Mouse (Mus musculus) embryonic facial prominence, embryonic 12.5 days (tissue): ENCODE measurements around the gene Stk40. TPM values are rescaled to one million over a fixed set of nuclear protein-coding genes. Genes with fewer than 3 reads are reported as not detected.
"Not testable (repeated sequence)": the region's sequence is repeated elsewhere in the genome, so short reads cannot be mapped to it uniquely, and the experiment has no call there.

Experiments
- ATAC-seq: fragments of 200-750 bp; cut with Nextera tagmentation; 2 replicates; pipeline ENCODE4 v1.8.0; 2017; ENCODE audit not compliant: insufficient number of reproducible peaks, insufficient read depth, low FRiP score, low TSS enrichment
- H3K27ac ChIP-seq: fragments of 300-500 bp; sonication (generic); 2 replicates; pipeline ENCODE4 v1.5.1; 2016; ENCODE audit warnings: mild to moderate bottlenecking
- H3K27me3 ChIP-seq: fragments of 300-500 bp; sonication (generic); 2 replicates; pipeline ENCODE4 v1.6.1; 2016; ENCODE audit warnings: mild to moderate bottlenecking, moderate library complexity
- H3K36me3 ChIP-seq: fragments of 300-500 bp; sonication (generic); 2 replicates; pipeline ENCODE4 v1.6.1; 2016; ENCODE audit warnings: mild to moderate bottlenecking
- H3K4me1 ChIP-seq: fragments of 300-500 bp; sonication (generic); 2 replicates; pipeline ENCODE4 v1.6.1; 2016
- H3K4me2 ChIP-seq: fragments of 300-500 bp; sonication (generic); replicated peaks from 2 replicates; pipeline ENCODE4 v1.6.1; 2016; ENCODE audit warnings: mild to moderate bottlenecking, moderate library complexity
- H3K4me3 ChIP-seq: fragments of 300-500 bp; sonication (generic); 2 replicates; pipeline ENCODE4 v1.5.1; 2016; ENCODE audit warnings: mild to moderate bottlenecking
- H3K9ac ChIP-seq: fragments of 300-500 bp; sonication (generic); 2 replicates; pipeline ENCODE4 v1.6.1; 2016; ENCODE audit warnings: mild to moderate bottlenecking, moderate library complexity
- H3K9me3 ChIP-seq: fragments of 300-500 bp; sonication (generic); 2 replicates; pipeline ENCODE4 v1.6.1; 2016; ENCODE audit warnings: mild to moderate bottlenecking, moderate library complexity
- WGBS: fragments of 180-500 bp; shearing (Covaris S2); methylation state at CpG from one replicate; pipeline ENCODE4 v1.1.7; 2016; 5-methylcytosine and 5-hydroxymethylcytosine counted together
- polyA plus RNA-seq: library from polyadenylated mRNA; unstranded; fragments of >200 nt; fragmentation: Nextera tagmentation; extraction: Ambion mirVana; gene quantifications from 2 replicates; pipeline ENCODE4 v1.2.1, GENCODE M21; 2016

The Stk40 gene
- polyA plus RNA-seq, 1 experiment from 2014 or later: 48.0 TPM

GRCm38 (mm10) chr4:126083021-126083420 is 20.7 kb upstream of the Stk40 start:
- no peaks in the 10 kb centered on the region for H3K9me3 ChIP-seq
- 0 out of 2 replicates have a peak, but pooled peaks cover 4% of the 10 kb centered on the region for H3K4me1 ChIP-seq
- H3K36me3 ChIP-seq: peaks cover 7% of the 10 kb centered on the region; the same call in 1 of the 2 replicates
- H3K27ac ChIP-seq: no peak overlapping the region
- ATAC-seq: no peak
- no peak overlapping the region for H3K9ac ChIP-seq
- 91% methylated on average over 9 of the region's 9 CpGs for WGBS
- no peaks in the 10 kb centered on the region for H3K27me3 ChIP-seq
- no peak overlapping the region for H3K4me3 ChIP-seq
- no peak overlapping the region for H3K4me2 ChIP-seq

GRCm38 (mm10) chr4:126084382-126084781 is 19.4 kb upstream of the Stk40 start:
- Histone ChIP-seq H3K36me3 (peaks cover 7% of the 10 kb centered on the region; the same call in 1 of the 2 replicates), H3K4me3 (no peak overlapping the region), H3K27me3 (no peaks in the 10 kb centered on the region), H3K4me1 (0 out of 2 replicates have a peak, but pooled peaks cover 4% of the 10 kb centered on the region), H3K9ac (no peak overlapping the region), H3K9me3 (no peaks in the 10 kb centered on the region), H3K27ac (no peak overlapping the region), H3K4me2 (no peak overlapping the region)
- ATAC-seq: no peak
- 67% methylated on average over 8 of the region's 8 CpGs for WGBS

GRCm38 (mm10) chr4:126085996-126086576 is 17.7 kb upstream of the Stk40 start:
- Histone ChIP-seq H3K4me2 (no peak overlapping the region), H3K9ac (no peak overlapping the region), H3K36me3 (peaks cover 7% of the 10 kb centered on the region; the same call in 1 of the 2 replicates), H3K27ac (peak overlapping the region; percentile 36; the same call in 1 of the 2 replicates), H3K27me3 (no peaks in the 10 kb centered on the region), H3K4me3 (no peak overlapping the region), H3K9me3 (no peaks in the 10 kb centered on the region), H3K4me1 (0 out of 2 replicates have a peak, but pooled peaks cover 4% of the 10 kb centered on the region)
- peak; percentile 77; the same call in 1 of the 2 replicates for ATAC-seq
- WGBS: 27% methylated on average over 7 of the region's 7 CpGs

GRCm38 (mm10) chr4:126090101-126090847 is 13.5 kb upstream of the Stk40 start:
- H3K4me3 ChIP-seq: no peak overlapping the region
- ATAC-seq: no peak
- 0 out of 2 replicates have a peak, but pooled peaks cover 4% of the 10 kb centered on the region for H3K4me1 ChIP-seq
- H3K4me2 ChIP-seq: no peak overlapping the region
- no peak overlapping the region for H3K9ac ChIP-seq
- WGBS: 82% methylated on average over 7 of the region's 7 CpGs
- no peaks in the 10 kb centered on the region for H3K36me3 ChIP-seq
- no peaks in the 10 kb centered on the region for H3K9me3 ChIP-seq
- H3K27me3 ChIP-seq: no peaks in the 10 kb centered on the region
- no peak overlapping the region for H3K27ac ChIP-seq

GRCm38 (mm10) chr4:126090848-126091124 is 13.0 kb upstream of the Stk40 start:
- Histone ChIP-seq H3K27ac (no peak overlapping the region), H3K9ac (no peak overlapping the region), H3K9me3 (no peaks in the 10 kb centered on the region), H3K4me1 (0 out of 2 replicates have a peak, but pooled peaks cover 4% of the 10 kb centered on the region), H3K27me3 (no peaks in the 10 kb centered on the region), H3K36me3 (no peaks in the 10 kb centered on the region), H3K4me3 (no peak overlapping the region), H3K4me2 (no peak overlapping the region)
- WGBS: 70% methylated on average over 4 of the region's 4 CpGs
- no peak for ATAC-seq

- no peaks in the 10 kb centered on the region for H3K27me3 ChIP-seq
- ATAC-seq: no peak
- H3K4me3 ChIP-seq: no peak overlapping the region
- H3K36me3 ChIP-seq: no peaks in the 10 kb centered on the region
- no peak overlapping the region for H3K9ac ChIP-seq
- H3K4me1 ChIP-seq: no peaks in the 10 kb centered on the region
- no peak overlapping the region for H3K4me2 ChIP-seq
- no peak overlapping the region for H3K27ac ChIP-seq
- H3K9me3 ChIP-seq: no peaks in the 10 kb centered on the region
- WGBS: 83% methylated on average over 8 of the region's 8 CpGs
Measured at GRCm38 (mm10) chr4:126091873-126092272, 11.9 kb upstream of the Stk40 start.

GRCm38 (mm10) chr4:126095622-126096430 is 7.9 kb upstream of the Stk40 start:
- not testable (repeated sequence) for H3K27me3 ChIP-seq, H3K9ac ChIP-seq, H3K36me3 ChIP-seq, H3K4me1 ChIP-seq, H3K27ac ChIP-seq, H3K9me3 ChIP-seq, H3K4me3 ChIP-seq, H3K4me2 ChIP-seq, ATAC-seq
- 56% methylated on average over 14 of the region's 14 CpGs for WGBS

- ATAC-seq: peak; percentile 97
Measured at GRCm38 (mm10) chr4:126096464-126097111, 7.2 kb upstream of the Stk40 start, which contains the start of gene Lsm10. Gene Lsm10, plus strand, starts transcription at chr4:126096623.

GRCm38 (mm10) chr4:126097711-126098253 is 6.0 kb upstream of the Stk40 start:
- no peak for ATAC-seq
- H3K27ac ChIP-seq: no peak overlapping the region
- H3K27me3 ChIP-seq: no peaks in the 10 kb centered on the region
- peaks cover 5% of the 10 kb centered on the region; the same call in 1 of the 2 replicates for H3K4me1 ChIP-seq
- 93% methylated on average over 20 of the region's 20 CpGs for WGBS
- 0 out of 2 replicates have a peak, but pooled peaks cover 7% of the 10 kb centered on the region for H3K36me3 ChIP-seq
- H3K9ac ChIP-seq: no peak overlapping the region
- H3K9me3 ChIP-seq: no peaks in the 10 kb centered on the region
- no peak overlapping the region for H3K4me2 ChIP-seq
- H3K4me3 ChIP-seq: no peak overlapping the region

More at GRCm38 (mm10) chr4:126096464-126097111, 7.2 kb upstream of the Stk40 start, which contains the start of gene Lsm10:
- Histone ChIP-seq H3K27ac (peak within 1 kb of the TSS; percentile 73), H3K36me3 (0 out of 2 replicates have a peak, but pooled peaks cover 7% of the 10 kb centered on the region), H3K4me3 (peak within 1 kb of the TSS; percentile 61), H3K9ac (peak within 1 kb of the TSS; percentile 74), H3K4me2 (peak within 1 kb of the TSS; percentile 55), H3K9me3 (no peaks in the 10 kb centered on the region), H3K4me1 (no peaks in the 10 kb centered on the region), H3K27me3 (no peaks in the 10 kb centered on the region)
- WGBS: 4% methylated on average over 37 of the region's 37 CpGs

- Histone ChIP-seq H3K4me1 (peaks cover 10% of the 10 kb centered on the region), H3K4me3 (no peak overlapping the region), H3K27ac (no peak overlapping the region), H3K9ac (no peak overlapping the region), H3K4me2 (no peak overlapping the region), H3K27me3 (no peaks in the 10 kb centered on the region), H3K36me3 (0 out of 2 replicates have a peak, but pooled peaks cover 7% of the 10 kb centered on the region), H3K9me3 (no peaks in the 10 kb centered on the region)
- no peak for ATAC-seq
- WGBS: 92% methylated on average over 3 of the region's 3 CpGs
Measured at GRCm38 (mm10) chr4:126099365-126099764, 4.4 kb upstream of the Stk40 start.

GRCm38 (mm10) chr4:126100764-126101163 is 3.0 kb upstream of the Stk40 start:
- no peak overlapping the region for H3K4me3 ChIP-seq
- H3K36me3 ChIP-seq: 0 out of 2 replicates have a peak, but pooled peaks cover 7% of the 10 kb centered on the region
- 86% methylated on average over 3 of the region's 3 CpGs for WGBS

More at GRCm38 (mm10) chr4:126100764-126101163, 3.0 kb upstream of the Stk40 start:
- H3K4me1 ChIP-seq: peaks cover 20% of the 10 kb centered on the region
- H3K27ac ChIP-seq: no peak overlapping the region
- no peaks in the 10 kb centered on the region for H3K9me3 ChIP-seq
- no peak overlapping the region for H3K9ac ChIP-seq
- no peak overlapping the region for H3K4me2 ChIP-seq
- H3K27me3 ChIP-seq: no peaks in the 10 kb centered on the region
- ATAC-seq: no peak
